Mouse (Mus musculus): ENCODE data around the gene Hist1h2aa. TPM values are rescaled to one million over a fixed set of nuclear protein-coding genes. Genes with fewer than 3 reads are reported as not detected.

Hist1h2aa gene
- total RNA-seq (2023), result not detected in 2 replicates

DNA sequence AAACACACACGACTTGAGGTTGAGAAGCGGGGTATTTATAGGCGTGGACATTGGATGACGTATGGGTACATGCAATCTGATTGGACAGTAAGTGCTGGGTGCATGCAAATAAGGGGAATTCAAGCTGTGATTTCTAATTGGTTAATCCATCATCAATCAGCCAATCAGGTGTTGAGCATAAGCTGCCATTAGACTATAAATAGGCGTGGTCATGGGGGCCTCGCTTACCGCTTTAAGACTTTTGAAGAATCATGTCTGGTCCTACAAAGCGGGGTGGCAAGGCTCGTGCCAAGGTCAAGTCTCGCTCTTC, at the start of gene Hist1h2aa:
Gene Hist1h2aa, plus strand, starts transcription at position 252 of the 310 bp plus-strand sequence.

DNA sequence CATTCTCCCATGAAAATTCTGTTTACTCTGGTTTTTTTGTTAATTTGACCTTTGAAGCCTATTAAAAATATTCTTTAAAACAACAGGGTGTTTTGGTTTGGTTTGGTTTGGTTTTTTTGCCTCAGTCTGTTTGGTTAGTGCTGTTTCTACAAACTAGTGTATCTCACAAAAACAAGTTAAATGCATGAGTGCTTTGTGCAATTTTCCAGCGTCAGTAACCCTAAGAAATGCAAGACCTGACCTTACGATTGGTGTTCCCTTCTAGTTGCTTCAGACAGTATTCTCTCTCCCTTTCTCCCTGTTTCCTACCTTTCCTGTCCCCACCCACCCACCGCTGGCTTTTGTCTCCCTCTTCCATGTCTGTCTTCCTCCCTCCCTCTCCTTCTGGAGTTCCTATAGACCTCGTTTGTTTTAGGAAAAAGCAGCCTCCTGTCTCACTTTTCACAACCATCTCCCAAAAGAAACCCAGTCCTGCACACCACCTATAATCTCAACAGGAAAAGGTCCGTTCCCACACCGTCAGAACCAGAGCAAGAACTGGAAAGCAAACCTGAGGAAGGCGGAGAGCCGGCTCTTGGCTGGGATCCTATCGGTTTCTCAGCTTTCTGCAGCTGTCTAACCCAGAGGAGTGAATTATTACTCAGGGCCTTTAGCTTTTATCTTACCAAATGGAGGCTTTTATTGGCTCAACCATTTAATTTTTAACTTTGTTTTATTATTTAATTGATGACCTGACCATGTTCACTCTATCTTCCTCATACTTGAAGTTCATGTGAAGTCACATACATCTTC, 19.7 kb upstream of the Hist1h2aa start, which contains the start of gene Slc17a4:
Gene Slc17a4, minus strand, starts transcription at position 634 of the 792 bp plus-strand sequence.

GRCm38 (mm10) chr13:23933421-23934210, 646 bp upstream of the Hist1h2aa start, which contains the start of gene Hist1h2ba:
Hist1h2ba (minus strand) TSS chr13:23934156.

Other genes starting within 250 kb of the Hist1h2aa start
- gene Hist1h1t, start 238.6 kb upstream of the Hist1h2aa start, total RNA-seq (2023), result 0.75 TPM in 1 of 2 replicates, not detected in the other
- gene Hist1h4c, start 236.0 kb upstream of the Hist1h2aa start, total RNA-seq (2023), result 147 and 286 TPM in 2 replicates
- gene Hfe, start 223.6 kb upstream of the Hist1h2aa start, total RNA-seq (2023), result 2.0 and 2.2 TPM in 2 replicates
- 1,418 and 1,573 TPM in 2 replicates for gene Hist1h1c, start 195.7 kb upstream of the Hist1h2aa start, total RNA-seq (2023)
- 379 and 485 TPM in 2 replicates for gene Hist1h3c, start 188.9 kb upstream of the Hist1h2aa start, total RNA-seq (2023)
- 566 and 573 TPM in 2 replicates for gene Hist1h2bb, start 187.7 kb upstream of the Hist1h2aa start, total RNA-seq (2023)
- gene Hist1h2ab, start 183.3 kb upstream of the Hist1h2aa start, total RNA-seq (2023), result 470 and 881 TPM in 2 replicates
- gene Hist1h3b, start 182.2 kb upstream of the Hist1h2aa start, total RNA-seq (2023), result 584 and 951 TPM in 2 replicates
- gene Hist1h4b, start 177.4 kb upstream of the Hist1h2aa start, total RNA-seq (2023), result 196 and 310 TPM in 2 replicates
- gene Hist1h4a, start 173.2 kb upstream of the Hist1h2aa start, total RNA-seq (2023), result 278 and 356 TPM in 2 replicates
- 546 and 576 TPM in 2 replicates for gene Hist1h3a, start 172.1 kb upstream of the Hist1h2aa start, total RNA-seq (2023)
- 193 and 241 TPM in 2 replicates for gene Hist1h1a, start 170.8 kb upstream of the Hist1h2aa start, total RNA-seq (2023)
- not detected in 2 replicates for gene Trim38, start 164.5 kb upstream of the Hist1h2aa start, total RNA-seq (2023)
- not detected in 2 replicates for gene Slc17a2, start 127.5 kb upstream of the Hist1h2aa start, total RNA-seq (2023)
- gene Slc17a3, start 95.0 kb upstream of the Hist1h2aa start, total RNA-seq (2023), result not detected in 2 replicates
- gene Slc17a1, start 66.7 kb upstream of the Hist1h2aa start, total RNA-seq (2023), result not detected in 2 replicates
- gene Slc17a4, start 19.5 kb upstream of the Hist1h2aa start, total RNA-seq (2023), result not detected in 2 replicates
- not detected in 2 replicates for gene Hist1h2ba, start 306 bp upstream of the Hist1h2aa start, total RNA-seq (2023)
- gene Scgn, start 56.8 kb downstream of the Hist1h2aa start, total RNA-seq (2023), result not detected in 2 replicates